Mouse (Mus musculus) bone marrow macrophage, adult 2 months (primary cell): ENCODE results near the gene Ddx24. TPM values are rescaled to one million over a fixed set of nuclear protein-coding genes. Genes with fewer than 3 reads are reported as not detected.
"Not testable (repeated sequence)": the region's sequence is repeated elsewhere in the genome, so short reads cannot be mapped to it uniquely, and the experiment has no call there.

Experiments used
- H3K27ac ChIP-seq: 2 replicates; pipeline ENCODE4 v1.5.1; 2012; ENCODE audit warnings: low read depth, low read length; ENCODE audit not compliant: insufficient read depth
- H3K4me1 ChIP-seq: 2 replicates; pipeline ENCODE4 v1.6.1; 2012; ENCODE audit warnings: low read length; ENCODE audit not compliant: control insufficient read depth, insufficient read depth
- H3K4me3 ChIP-seq: 2 replicates; pipeline ENCODE4 v1.5.1; 2012; ENCODE audit warnings: mild to moderate bottlenecking, low read length, moderate library complexity; ENCODE audit not compliant: insufficient read depth
- CTCF ChIP-seq: IDR thresholded peaks from 2 replicates; pipeline ENCODE4 v1.5.1; 2012; ENCODE audit warnings: low read depth, mild to moderate bottlenecking, low read length, moderate library complexity
- POLR2A ChIP-seq: IDR thresholded peaks from 2 replicates; pipeline ENCODE4 v1.6.1; 2012; ENCODE audit warnings: mild to moderate bottlenecking, low read depth, low read length, borderline replicate concordance
- polyA plus RNA-seq: library from polyadenylated mRNA; stranded (reverse); fragments of >200 nt; gene quantifications from 2 replicates; pipeline ENCODE4 v1.2.4, GENCODE M21; 2012; ENCODE audit not compliant: missing spikeins, insufficient read depth, insufficient read length

Gene Ddx24
- polyA plus RNA-seq: 58.7 and 62.6 TPM in 2 replicates

GRCm38 (mm10) chr12:103425729-103426470, at the start of gene Ddx24:
Gene Ddx24 (minus strand): TSS chr12:103425830.
- TF ChIP-seq POLR2A (0 out of 2 replicates have a peak, but pooled peaks have one; percentile 14), CTCF (peak; percentile 76)
- Histone ChIP-seq H3K4me3 (peak within 1 kb of the TSS; percentile 93), H3K27ac (peak within 1 kb of the TSS; percentile 22; the same call in 1 of the 2 replicates), H3K4me1 (peaks cover 19% of the 10 kb centered on the region)

GRCm38 (mm10) chr12:103474481-103474880, 48.9 kb upstream of the Ddx24 start:
- Histone ChIP-seq H3K4me1 (peaks cover 14% of the 10 kb centered on the region), H3K4me3 (no peak overlapping the region), H3K27ac (no peak overlapping the region)
- no peak for TF ChIP-seq CTCF
- TF ChIP-seq POLR2A: no peak

GRCm38 (mm10) chr12:103457140-103457539, 31.5 kb upstream of the Ddx24 start, which contains the start of gene Ifi27l2b:
Gene Ifi27l2b (minus strand): TSS chr12:103457223.
- no peak for TF ChIP-seq CTCF
- no peak for TF ChIP-seq POLR2A
- Histone ChIP-seq H3K27ac (no peak within 1 kb of the TSS), H3K4me1 (no peaks in the 10 kb centered on the region), H3K4me3 (no peak within 1 kb of the TSS)

- H3K27ac ChIP-seq, H3K4me3 ChIP-seq, H3K4me1 ChIP-seq: not testable (repeated sequence)
Observed at GRCm38 (mm10) chr12:103456727-103457126, 31.1 kb upstream of the Ddx24 start.

GRCm38 (mm10) chr12:103453361-103453760, 27.7 kb upstream of the Ddx24 start:
- no peaks in the 10 kb centered on the region for H3K4me1 ChIP-seq
- TF ChIP-seq POLR2A (no peak), CTCF (no peak)
- H3K27ac ChIP-seq: no peak overlapping the region

GRCm38 (mm10) chr12:103445060-103445459, 19.4 kb upstream of the Ddx24 start:
- H3K4me3 ChIP-seq: no peak overlapping the region
- H3K27ac ChIP-seq: no peak overlapping the region
- TF ChIP-seq POLR2A: no peak
- TF ChIP-seq CTCF: no peak
- peaks cover 9% of the 10 kb centered on the region for H3K4me1 ChIP-seq

More at GRCm38 (mm10) chr12:103453361-103453760, 27.7 kb upstream of the Ddx24 start:
- H3K4me3 ChIP-seq: no peak overlapping the region

- not testable (repeated sequence) for H3K4me1 ChIP-seq, H3K4me3 ChIP-seq, H3K27ac ChIP-seq
Observed at GRCm38 (mm10) chr12:103444261-103444660, 18.6 kb upstream of the Ddx24 start.

GRCm38 (mm10) chr12:103443524-103443923, 17.9 kb upstream of the Ddx24 start, which contains the start of gene Ifi27l2a:
Gene Ifi27l2a (minus strand): TSS chr12:103443680.
- Histone ChIP-seq H3K27ac (no peak within 1 kb of the TSS), H3K4me3 (peak within 1 kb of the TSS; percentile 25)

GRCm38 (mm10) chr12:103437601-103438000, 12.0 kb upstream of the Ddx24 start:
- Histone ChIP-seq H3K4me1 (peaks cover 21% of the 10 kb centered on the region), H3K27ac (0 out of 2 replicates have a peak overlapping the region, but pooled peaks have one; percentile 32), H3K4me3 (no peak overlapping the region)
- TF ChIP-seq CTCF (no peak), POLR2A (no peak)

More at GRCm38 (mm10) chr12:103443524-103443923, 17.9 kb upstream of the Ddx24 start, which contains the start of gene Ifi27l2a:
- TF ChIP-seq POLR2A (no peak), CTCF (no peak)
- peaks cover 9% of the 10 kb centered on the region for H3K4me1 ChIP-seq

GRCm38 (mm10) chr12:103434861-103435260, 9.2 kb upstream of the Ddx24 start:
- TF ChIP-seq POLR2A (no peak), CTCF (no peak)
- Histone ChIP-seq H3K27ac (peak overlapping the region; percentile 85), H3K4me1 (peaks cover 21% of the 10 kb centered on the region), H3K4me3 (peak overlapping the region; percentile 62)
